Mouse (Mus musculus) spleen, adult 2 months (tissue): ENCODE data around the gene Ptgis.

Source experiments
- CTCF ChIP-seq: fragments of 200-500 bp; IDR thresholded peaks from 2 replicates; pipeline ENCODE4 v1.5.1; 2011; ENCODE audit warnings: mild to moderate bottlenecking, inconsistent platforms; ENCODE audit not compliant: insufficient read depth, insufficient read length, insufficient replicate concordance; ENCODE audit errors: extremely low read depth
- POLR2A ChIP-seq: fragments of 200-500 bp; IDR thresholded peaks from 2 replicates; pipeline ENCODE4 v1.6.1; 2011; ENCODE audit warnings: low read depth, low read length, inconsistent platforms

DNA sequence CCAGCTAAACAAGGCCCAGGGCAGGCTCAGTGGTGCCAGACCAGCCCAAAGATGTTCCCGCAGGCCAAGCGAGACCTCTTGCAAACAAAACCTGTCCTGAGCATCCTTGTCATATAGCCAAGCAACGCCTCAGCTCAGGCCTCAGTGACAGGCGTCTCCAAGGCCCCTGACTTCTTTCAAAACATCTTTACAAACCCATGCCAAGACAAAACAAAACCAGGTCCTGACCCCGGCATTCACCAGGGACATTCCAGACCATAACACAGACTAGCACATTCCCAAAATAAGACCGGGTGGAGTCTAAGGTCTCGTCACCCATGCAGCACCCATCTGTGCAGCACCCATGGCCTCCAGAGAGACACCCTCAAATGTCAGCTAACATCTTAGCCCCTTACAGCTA, 6.3 kb upstream of the Ptgis start:
- TF ChIP-seq POLR2A (no peak), CTCF (no peak)
